Mouse (Mus musculus): ENCODE data around the gene Zfp382.
"Not testable (repeated sequence)": the region's sequence is repeated elsewhere in the genome, so short reads cannot be mapped to it uniquely, and the experiment has no call there.

Zfp382 gene

DNA sequence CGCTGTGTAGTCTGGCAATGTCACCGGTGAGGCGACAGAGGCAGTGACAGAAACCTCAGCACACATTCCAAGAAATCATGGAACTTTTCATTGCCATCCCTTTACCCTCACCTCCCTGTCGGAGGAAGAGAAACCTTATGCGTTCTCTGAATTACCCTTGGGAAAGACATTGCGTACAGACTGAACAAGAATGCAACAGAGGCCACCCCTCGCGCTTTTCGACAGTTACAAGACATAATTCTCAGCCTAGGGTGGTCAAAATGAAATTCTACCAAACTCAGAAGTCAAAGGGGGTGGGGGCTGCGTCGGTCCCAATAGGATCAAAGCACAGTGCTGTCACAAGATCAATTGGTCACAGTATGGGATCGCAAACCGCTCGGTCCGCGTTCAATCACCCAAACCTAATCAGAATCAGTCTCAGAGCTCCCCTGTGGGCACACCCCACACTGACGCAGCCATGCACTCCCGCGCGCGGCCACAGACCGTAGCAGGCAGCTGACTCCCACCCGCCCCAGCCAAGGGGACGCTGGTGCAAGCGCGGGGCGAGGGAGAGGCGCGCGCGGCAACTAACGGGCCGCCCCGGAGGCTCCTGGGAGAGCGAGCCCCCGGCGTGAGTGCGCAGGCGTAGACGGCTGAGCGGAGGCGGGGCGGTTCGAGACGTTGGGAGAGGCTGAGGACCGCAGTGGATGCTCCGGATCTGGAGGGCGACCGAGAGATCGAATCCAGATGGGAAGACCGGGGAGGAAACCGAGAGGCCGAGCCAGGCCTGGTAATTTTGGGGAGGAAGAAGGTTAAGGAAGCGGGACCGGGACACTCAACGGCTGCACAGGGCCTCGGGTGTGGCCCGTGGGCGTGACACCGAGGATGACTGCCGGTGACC, at the start of gene Zfp382:
TSS of gene Zfp382 (plus strand) at position 635 of the 880 bp plus-strand sequence.
- peak; percentile 71 for DNase-seq (ENCODE audit: low spot score)

DNA sequence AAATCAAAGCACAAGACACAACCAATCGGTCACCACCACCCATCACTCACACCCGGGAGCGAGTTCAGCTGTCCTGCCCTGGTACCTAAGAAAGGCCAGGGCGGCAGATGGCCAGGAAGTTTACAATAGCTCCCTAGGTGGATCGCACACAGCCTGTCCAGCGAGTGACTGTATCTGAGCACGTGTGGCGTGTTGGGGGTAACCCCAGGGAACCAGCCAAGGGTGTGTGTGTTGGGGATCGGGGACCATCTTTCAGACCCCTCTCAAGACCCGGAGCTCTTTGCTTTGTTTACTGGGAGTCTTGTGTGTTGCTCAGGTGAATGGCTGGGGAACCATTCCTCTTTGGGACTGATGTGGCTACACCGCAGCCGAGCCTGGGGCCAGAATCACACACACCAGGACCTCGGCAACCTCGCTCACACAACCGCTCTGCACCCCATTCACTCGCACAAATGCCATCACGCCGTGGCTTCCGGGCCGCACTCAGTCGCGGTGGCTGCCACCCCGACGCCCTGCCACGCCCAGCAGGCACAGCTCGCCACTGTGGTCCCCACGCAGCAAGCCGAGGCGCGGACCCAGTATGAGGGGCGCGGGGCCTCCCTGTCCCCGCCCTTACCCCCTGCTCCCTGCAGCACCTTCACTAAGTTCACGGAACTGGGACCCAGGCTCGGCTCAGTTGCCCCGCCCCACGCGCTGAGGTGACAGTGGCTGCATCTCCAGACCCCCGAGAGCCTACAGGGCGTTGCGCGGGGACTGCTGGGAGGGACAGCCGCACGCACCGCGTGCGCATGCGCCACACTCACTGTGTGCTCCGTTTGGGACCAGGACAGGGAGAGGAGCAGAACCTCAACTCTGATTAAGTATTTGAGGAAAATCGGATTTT, 49.4 kb upstream of the Zfp382 start, which contains the start of gene Zfp82:
TSS of gene Zfp82 (minus strand) at position 755 of the 883 bp plus-strand sequence.
- DNase-seq (ENCODE audit: low spot score) = peak; percentile 68

DNA sequence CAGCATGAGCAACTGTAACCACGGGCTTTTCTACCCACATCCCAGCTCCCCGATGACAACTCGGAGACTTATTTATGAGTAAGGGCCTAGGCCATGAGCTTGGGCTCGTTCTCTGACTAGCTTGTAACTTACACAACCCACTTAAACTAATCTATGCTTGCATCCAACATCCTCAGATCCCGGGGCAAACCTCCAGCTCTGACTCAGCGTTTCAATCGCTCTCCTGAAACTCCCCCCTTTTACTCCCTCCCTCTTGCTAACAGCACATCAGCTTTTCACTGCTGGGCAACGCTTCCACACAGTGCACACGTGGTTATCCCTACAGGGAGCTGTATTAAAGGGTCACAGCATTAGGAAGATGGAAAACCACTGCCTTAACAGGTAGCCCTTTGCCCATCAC, 35.2 kb upstream of the Zfp382 start:
- peak; percentile 25 for DNase-seq (ENCODE audit: low spot score)

DNA sequence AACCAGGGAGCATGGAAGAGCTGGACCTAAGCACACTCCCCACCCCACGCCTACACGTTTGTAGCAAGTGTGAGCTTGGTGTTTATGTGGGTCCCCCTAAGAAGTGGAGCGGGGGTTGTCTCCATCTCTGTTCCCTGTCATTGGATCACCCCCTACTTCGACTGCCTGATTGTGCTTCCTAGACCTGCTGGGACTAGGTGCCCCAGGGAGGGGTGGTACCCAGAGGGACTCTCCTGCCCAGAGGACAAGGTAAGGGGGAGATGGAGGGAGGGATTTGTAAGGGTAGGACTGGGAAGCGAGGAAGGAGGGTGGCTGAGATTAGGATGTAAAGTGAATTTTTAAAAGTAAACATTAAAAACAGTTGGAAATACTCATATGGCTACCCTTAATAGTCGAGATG, 32.3 kb upstream of the Zfp382 start:
- no peak for DNase-seq (ENCODE audit: low spot score)

DNA sequence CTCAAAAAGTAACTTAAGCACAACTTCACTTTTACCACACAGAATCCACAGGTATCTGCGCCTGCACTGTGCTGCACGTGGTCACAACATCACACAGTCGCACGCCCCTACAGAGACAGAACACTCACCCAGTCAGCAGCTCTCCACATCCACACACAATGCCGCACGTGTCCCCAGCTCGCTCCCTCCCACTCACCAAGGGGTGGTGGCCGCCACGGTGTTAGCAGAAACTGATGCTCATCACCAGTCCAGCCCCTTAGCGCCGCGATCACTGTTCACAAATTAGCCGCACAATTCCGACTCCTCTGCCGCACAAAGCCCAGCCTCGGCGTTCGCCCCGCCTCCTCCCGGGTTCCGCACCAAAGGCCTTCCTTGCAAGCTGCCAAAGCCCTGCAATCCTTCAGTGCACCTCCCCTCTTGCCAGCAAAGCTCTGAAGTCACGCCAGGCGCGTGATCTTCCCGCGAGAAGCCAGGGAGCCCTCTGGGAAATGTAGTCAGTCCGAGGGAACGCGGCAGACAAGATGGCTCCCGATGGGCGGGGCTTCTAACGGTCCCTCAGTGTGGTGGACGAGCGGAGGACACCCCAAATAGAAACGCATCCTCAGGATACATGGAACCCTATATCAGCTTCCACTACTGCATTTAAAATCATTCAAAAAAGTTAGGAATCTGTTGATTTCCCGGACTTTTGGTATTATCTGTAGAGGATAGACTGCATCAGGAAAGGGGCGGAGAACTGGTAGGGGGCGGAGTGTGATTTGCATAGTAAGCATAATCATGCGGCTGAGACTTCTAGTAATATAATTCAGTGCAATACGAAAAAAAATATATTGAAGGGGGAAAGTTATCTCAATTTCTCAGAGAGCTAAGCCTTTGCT, 31.4 kb upstream of the Zfp382 start, which contains the start of the genes Gm26920 and Zfp566:
TSS of gene Gm26920 (minus strand) at position 319 of the 878 bp plus-strand sequence.
TSS of gene Zfp566 (minus strand) at position 436 of the 878 bp plus-strand sequence.
- DNase-seq (ENCODE audit: low spot score) = peak; percentile 97

DNA sequence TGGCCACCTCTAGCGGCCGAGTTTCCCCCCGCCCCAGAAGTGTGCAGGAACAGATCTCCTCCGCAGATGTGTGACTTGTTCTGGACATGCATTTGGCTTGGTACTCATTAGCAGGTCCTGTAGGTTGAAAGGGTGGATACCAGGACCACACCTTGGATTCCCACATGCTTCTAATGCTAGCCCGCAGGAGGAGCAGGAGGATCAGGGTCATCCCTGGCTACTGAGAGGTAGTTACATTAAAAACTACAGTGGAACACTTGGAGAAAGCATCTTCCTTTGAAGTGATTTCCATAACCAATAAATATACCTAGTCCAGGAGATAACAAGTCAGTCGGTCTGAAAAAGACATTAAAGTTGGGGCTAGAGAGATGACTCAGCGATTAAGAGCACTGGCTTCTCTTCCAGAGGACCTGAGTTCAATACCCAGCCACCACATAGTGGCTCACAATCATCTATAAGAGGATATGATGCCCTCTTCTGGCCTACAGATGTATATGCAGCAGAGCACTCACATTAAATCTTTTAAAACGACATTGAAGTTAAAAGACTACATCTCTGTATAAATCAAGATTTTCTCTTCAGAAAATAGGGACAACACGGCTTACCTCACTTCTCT, 30.7 kb upstream of the Zfp382 start:
- peak; percentile 54 for DNase-seq (ENCODE audit: low spot score)

DNA sequence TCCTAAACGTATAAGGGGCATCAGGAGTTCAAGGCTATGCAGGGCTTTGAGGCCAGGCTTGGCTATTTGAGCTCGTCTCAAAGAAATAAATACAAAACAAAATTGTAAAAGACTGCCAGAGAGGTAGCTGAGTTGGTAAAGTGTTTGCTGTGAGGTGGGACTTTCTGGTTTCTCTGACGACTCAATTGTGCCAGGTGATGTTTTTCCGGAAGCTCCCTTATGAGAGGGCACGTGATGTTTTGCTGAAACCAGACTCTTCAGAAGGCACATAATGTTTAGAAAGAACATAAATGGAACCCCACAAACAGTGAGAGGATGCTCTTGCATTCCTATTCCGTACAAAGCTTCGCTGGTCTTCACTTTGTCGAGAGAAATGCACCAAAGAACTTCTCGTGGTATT, 29.1 kb upstream of the Zfp382 start:
- DNase-seq (ENCODE audit: low spot score) = no peak

DNA sequence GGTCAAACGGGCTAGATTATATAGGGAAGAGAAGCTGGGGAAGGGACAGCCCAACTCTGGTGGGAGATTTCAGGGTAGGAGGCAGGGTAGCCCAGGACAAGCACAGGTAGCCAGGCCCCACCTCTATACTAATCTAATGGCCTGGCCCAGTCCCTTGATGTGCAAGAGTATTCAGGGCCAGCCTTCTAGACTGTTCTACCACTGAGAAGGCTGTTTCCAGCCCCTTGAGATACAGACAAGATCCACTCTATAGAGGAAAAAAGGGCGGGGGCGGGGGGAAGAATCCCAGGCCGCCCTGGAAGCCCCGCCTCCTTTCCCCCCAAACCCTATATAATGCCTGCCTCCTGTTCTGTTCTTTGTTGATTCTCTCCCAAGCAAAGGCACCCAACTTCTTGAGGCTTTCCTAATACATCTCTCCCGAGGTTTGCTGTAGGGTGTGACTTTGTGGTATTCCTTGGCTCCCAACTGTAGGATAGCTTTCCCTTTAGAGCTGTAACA, 27.8 kb upstream of the Zfp382 start:
- no peak for DNase-seq (ENCODE audit: low spot score)

DNA sequence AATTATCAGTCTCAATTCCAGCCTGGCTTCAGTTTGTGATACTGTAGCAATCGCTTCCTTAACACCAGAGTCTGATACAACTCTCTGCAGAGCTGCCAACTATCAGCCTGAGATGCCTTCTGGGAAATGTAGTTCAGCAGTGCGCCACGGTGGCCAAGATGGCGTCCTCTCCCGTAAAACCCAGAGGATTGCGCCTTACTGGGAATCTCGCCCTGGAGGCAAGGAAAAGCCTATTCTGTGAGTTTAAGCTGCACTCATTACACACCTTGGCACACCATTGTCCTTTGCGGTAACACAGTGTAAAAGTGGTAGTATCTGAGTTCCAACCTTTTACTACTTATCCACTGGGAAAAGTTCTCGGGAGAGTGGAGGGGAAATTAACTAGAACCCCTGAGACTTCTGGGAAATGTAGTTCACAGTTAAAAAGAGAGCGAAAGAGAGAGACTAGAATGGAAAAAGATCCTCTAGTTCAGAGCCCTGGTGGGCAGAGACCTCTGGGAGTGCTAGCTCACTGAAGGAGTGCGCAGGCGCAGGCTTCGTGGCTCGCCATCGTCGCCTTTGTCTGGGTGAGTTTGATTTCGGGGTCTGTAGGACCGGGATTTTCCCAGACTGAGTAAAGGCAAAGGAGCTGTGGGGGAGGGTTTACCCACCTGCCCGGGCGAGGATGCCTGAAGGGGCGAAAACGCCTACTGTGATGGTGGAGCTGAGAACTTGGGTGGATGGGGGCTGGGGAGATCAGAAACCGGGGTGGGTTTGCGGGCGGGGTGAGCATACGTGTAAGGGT, 26.9 kb upstream of the Zfp382 start, which contains the start of gene Zfp260:
TSS of gene Zfp260 (plus strand) at position 132 of the 784 bp plus-strand sequence.
- DNase-seq (ENCODE audit: low spot score) = peak; percentile 91

DNA sequence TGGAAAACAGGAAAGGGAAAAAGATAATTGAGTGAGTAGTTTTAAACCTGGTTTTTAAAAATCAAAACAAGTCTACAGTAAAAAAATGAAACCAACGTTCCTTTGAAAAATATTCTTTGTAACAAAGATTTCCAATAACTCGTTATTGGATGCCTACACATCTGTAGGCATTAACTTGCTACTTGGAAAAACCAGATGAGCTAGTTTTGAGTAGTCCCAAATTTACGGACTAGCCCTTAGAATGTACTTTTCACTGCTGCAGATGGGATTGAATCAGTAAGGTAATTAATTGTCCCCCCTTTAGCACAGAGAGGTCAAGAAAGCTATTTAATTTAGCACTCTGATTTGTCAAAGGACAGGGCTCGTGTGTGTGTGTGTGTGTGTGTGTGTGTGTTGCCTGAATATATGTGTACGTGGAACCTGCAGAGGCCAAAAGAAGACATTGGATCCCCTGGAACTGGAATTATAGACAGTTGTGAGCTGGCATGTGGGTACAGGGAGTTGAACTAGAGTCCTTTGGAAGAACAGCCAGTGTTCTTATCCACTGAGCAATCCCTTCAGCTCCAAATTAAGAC, 26.1 kb upstream of the Zfp382 start:
- peak; percentile 15 for DNase-seq (ENCODE audit: low spot score)

DNA sequence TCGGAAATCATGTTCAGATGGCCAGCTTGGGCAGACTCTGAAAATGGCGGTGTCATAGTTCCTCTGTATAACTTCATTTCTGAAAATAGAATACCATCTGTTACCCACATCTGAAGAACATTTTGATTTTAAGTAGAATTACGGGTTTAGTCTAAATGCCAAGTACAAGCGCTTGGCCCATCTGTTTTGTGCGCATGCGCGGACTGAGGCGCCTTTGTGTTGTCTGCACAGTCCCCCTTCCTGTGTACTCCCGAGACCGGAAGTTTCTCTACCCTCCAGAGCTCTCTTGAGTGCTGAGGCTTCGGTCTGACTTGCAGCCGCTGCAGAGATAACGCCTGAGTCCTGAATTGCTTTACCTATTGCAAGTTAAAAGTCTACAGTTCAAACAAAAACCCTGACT, 22.4 kb upstream of the Zfp382 start:
- no peak for DNase-seq (ENCODE audit: low spot score)

DNA sequence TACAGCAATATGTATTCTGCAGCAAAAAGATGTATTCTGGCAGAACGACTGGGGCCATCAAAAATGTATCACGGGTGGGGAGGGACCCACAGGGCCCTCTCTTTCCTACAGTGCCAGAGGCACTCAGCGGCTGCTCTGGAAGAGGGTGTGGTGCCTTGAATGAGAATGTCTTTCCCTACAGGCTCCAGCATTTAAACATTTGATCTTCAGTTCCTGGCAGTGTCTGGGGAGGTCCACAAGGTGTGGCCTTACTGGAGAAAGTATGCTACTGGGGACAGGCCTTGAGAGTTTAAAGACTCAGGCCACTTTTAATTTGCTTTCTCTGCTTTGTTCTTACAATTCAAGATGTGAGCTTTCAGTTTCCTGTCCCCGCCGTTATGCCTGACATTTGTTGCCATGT, 5.7 kb upstream of the Zfp382 start:
- DNase-seq (ENCODE audit: low spot score) = no peak

DNA sequence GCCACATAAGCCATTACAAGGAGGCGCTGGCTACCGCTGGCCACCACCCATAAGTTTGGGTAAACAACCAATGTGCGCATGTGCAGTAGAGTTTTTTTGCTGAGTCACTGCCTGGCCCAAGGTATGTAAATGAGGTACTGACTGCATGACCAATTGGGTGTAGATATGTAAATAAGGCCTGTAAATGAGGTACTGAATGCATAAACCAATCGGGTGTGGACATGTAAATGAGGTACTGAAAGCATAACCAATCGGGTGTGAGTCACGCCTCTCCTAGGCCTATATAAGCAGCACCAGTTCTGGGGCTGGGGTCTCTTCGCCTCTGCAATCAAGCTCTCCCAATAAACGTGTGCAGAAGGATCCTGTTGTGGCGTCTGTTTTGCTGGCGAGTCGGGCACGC, 3.8 kb upstream of the Zfp382 start:
- DNase-seq (ENCODE audit: low spot score) = not testable (repeated sequence)

DNA sequence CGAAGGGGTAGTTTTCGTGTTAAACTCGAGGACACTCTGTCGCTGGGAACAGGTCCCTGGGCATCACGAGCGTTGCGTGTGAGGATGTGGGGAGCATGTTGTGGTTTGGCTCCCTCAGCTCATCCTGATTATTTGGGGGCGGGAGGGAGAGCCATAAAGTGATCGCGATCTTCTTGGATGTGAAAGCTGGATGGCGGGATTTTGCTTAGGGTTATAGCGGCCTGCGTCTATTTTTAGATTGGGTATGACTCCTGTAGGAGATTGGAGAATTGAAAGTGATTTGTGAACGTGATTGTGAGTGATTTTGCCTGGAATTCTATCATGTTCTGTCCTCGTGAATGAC, 417 bp downstream of the Zfp382 start:
- no peak for DNase-seq (ENCODE audit: low spot score)

DNA sequence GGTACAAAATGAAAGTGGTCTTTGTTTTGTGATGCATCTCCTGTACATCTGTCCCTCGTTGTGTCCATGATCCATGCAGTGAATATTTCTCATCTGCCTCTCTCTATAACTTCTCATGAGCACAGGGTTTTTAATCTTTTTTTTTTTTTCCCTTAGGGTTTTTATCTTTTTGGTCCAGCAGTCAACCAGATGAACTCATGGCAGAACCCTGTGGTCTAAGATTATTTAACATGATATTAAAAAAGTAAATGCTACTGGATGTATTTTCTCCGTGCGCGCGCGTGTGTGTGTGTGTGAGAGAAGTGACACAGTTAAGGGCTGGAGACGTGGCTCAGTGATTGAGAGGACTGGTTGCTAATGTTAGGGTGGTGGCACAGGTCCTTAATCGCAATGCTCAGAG, 8.2 kb downstream of the Zfp382 start:
- DNase-seq (ENCODE audit: low spot score) = no peak

DNA sequence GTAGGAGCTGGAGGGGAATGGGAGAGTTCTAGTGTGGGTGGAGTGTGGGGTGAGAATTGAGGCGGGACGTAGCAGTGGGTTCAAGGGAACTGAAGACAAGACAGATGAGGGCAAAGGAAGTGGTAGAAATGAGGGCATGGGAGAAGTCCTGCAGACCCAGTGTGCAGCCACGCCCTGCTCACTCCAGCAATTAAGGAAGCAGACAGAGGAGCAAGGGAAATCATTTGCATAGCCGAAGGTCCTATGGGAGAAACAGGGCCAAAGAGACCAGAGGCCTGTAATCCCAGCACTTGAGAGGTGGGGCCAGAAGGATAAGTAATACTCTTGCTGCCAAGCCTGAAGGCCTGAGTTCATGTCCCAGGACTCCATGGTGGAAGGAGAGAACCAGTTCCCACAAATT, 10.7 kb downstream of the Zfp382 start:
- DNase-seq (ENCODE audit: low spot score) = no peak

DNA sequence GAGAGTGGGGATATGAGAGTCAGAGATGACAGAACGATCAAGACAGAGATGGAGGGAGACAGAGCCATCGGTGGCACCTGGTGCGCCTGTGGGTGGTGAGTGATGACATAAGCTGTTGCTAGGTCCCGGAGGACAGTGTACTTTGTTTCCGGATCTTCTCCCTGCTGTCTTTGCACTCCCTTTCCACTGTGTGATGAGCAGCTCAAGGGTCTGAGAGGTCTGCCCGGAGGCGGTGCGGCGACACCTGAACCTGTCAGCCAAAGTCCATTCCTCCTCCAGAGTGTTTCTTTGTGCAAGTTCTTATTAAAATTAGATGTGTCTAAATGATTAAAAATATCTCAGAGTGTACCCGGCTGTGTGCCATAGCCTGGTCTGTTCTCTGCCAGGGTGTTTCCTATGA, 15.1 kb downstream of the Zfp382 start:
- DNase-seq (ENCODE audit: low spot score) = no peak

DNA sequence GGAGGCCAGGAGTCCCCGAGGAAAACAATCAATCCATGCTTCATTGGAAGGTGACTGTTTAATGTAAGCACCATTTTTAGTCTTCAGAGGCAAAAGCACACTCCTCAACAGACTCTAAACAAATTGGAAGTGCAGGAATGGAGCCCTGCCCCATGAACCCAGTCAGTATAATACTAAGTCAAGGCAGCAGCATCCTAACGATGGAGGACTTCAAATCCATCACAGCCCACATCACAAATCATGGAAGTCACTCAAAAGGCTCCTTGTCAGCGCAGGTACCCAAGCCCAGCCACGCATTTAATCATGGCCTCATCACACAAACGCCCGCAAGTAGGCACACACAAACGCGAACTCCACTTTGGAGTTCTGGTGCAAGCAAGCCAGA, 21.4 kb downstream of the Zfp382 start:
- DNase-seq (ENCODE audit: low spot score) = no peak

DNA sequence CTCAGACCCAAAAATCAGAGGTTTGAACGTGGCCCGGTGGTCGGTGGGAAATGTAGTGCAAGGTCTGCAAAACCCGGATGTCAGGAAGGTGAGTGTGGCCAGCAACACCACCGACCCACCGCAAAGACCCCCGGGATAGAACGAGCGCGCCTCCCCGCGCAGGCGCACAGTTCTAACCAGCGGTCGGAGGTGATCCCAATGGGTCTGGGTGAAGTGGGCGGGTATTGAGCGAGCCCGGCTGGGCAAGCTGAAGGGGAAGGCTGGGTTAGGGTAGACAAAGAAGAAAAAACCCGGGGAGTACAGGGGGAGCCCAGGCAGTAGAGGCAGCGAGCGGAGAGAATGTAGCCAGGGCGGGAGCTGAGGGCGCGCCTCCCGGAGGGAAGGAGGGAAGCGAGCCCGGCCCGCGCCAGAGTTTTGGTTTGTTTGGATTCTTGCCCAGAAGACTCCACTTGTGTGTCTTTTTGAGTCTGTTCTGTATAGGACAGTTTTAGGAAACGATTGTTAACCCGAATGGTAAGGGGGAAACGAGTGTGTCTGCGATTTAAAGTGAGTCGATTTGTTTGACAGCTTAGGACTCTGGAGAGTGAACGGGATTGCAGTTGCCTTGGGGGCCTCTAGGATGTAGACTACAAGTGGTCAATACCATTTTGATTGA, 21.9 kb downstream of the Zfp382 start:
- no peak for DNase-seq (ENCODE audit: low spot score)
